27 mouse cellular contexts compared by ENCODE assay signal in the genomic region with DNA sequence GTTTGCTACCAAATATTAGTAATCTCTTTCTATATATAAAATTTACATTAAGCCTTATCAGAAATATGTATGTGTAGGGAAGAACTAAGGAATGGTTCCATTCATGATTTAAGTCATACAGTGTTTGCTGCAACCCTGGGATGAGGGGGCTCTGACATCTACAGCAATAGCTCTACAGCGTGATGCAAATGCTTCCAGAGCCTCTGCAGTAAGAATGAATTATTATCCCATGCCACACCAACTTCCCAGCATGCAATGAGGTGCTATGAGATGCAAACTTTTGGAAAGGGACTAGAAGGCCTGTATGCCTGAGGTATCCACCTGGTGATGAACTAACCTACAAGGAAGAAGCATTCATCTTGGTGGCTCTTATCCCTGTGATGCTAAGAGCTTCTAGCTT. TPM values are rescaled to one million over a fixed set of nuclear protein-coding genes. Genes with fewer than 3 reads are reported as not detected.
A peak's percentile ranks its signal among the peaks of the same experiment; 100 is the strongest.
DNase-seq lines count a peak whose midpoint lies in the region; ATAC-seq lines count a peak whose summit lies in the region.
"Had no signal": no experiment of that assay in that cellular context is flagged by ENCODE, and none has a peak within 500 bp of the region (broad histone marks: within the 10 kb centered on the region; RNA-seq: fewer than 3 reads in every experiment).

No protein-coding gene starts in this region.

- no peaks in the 10 kb centered on the region for H3K36me3 ChIP-seq in kidney, embryonic 15.5 days
- no peaks in the 10 kb centered on the region for H3K36me3 ChIP-seq in macrophage (ENCODE audit: inconsistent target)
- H3K36me3 ChIP-seq in forebrain, embryonic 11.5 days (ENCODE audit: control insufficient read depth, insufficient read depth, low read length) = no peaks in the 10 kb centered on the region
- H3K36me3 ChIP-seq: embryonic facial prominence, embryonic 10.5 days; embryonic facial prominence, embryonic 13.5 days; hindbrain, embryonic 10.5 days; hindbrain, embryonic 15.5 days had no signal

- H3K9ac ChIP-seq in kidney, embryonic 15.5 days = no peak overlapping the region
- H3K9ac ChIP-seq in forebrain, embryonic 11.5 days (ENCODE audit: low read length) = no peak overlapping the region
- H3K9ac ChIP-seq: embryonic facial prominence, embryonic 13.5 days; forebrain, embryonic 13.5 days; hindbrain, embryonic 15.5 days had no signal

- peak; percentile 51 for DNase-seq in heart, adult 11 months
- DNase-seq in heart, postnatal 14 days = no peak
- no peak for DNase-seq in kidney, adult 8-10 months
- DNase-seq in A20 (ENCODE audit: low read depth, low spot score) = peak; percentile 76
- no peak for DNase-seq in forebrain, embryonic 11.5 days (ENCODE audit: low spot score)
- DNase-seq: adrenal gland, adult 2 months; adrenal gland, postnatal 14 days; B cell, adult 2 months; cerebellum, adult 11-12 months; cerebellum, adult 8-10 months; cerebellum, postnatal 10 days; cerebellum, postnatal 36 days; gastrocnemius, postnatal 10 days; gastrocnemius, postnatal 36 days; heart, postnatal 36 days had no signal

- no peak overlapping the region for H3K4me2 ChIP-seq in kidney, embryonic 15.5 days
- H3K4me2 ChIP-seq in forebrain, embryonic 11.5 days (ENCODE audit: low read depth, low read length, severe bottlenecking) = no peak overlapping the region
- H3K4me2 ChIP-seq: embryonic facial prominence, embryonic 13.5 days; forebrain, embryonic 13.5 days; heart, embryonic 11.5 days had no signal

- ATAC-seq in kidney, embryonic 15.5 days (replicated peaks; ENCODE audit: low FRiP score) = no peak
- ATAC-seq in forebrain, embryonic 11.5 days (replicated peaks; ENCODE audit: low FRiP score) = no peak
- ATAC-seq: forebrain, embryonic 13.5 days; forebrain, embryonic 16.5 days had no signal

- WGBS in kidney, embryonic 15.5 days = 26% methylated on average over 1 of the region's 1 CpGs
- WGBS in macrophage (ENCODE audit: missing documents) = 67% methylated on average over 1 of the region's 1 CpGs
- 97% methylated on average over 1 of the region's 1 CpGs for WGBS in forebrain, embryonic 11.5 days

- no peaks in the 10 kb centered on the region for H3K9me3 ChIP-seq in kidney, embryonic 15.5 days (replicated peaks)
- H3K9me3 ChIP-seq in forebrain, embryonic 11.5 days (ENCODE audit: control insufficient read depth, low read length) = no peaks in the 10 kb centered on the region
- H3K9me3 ChIP-seq: embryonic facial prominence, embryonic 10.5 days; embryonic facial prominence, embryonic 13.5 days; forebrain, embryonic 13.5 days; G1E; hindbrain, embryonic 10.5 days; hindbrain, embryonic 15.5 days had no signal

- no peaks in the 10 kb centered on the region for H3K27me3 ChIP-seq in kidney, embryonic 15.5 days
- no peaks in the 10 kb centered on the region for H3K27me3 ChIP-seq in forebrain, embryonic 11.5 days (ENCODE audit: control insufficient read depth, insufficient read depth, low read length)
- H3K27me3 ChIP-seq: CH12.LX; embryonic facial prominence, embryonic 13.5 days; forebrain, embryonic 13.5 days; hindbrain, embryonic 15.5 days had no signal

- peak overlapping the region; percentile 38; the same call in 1 of the 2 replicates for H3K27ac ChIP-seq in kidney, embryonic 15.5 days
- peak overlapping the region; percentile 87 for H3K27ac ChIP-seq in macrophage
- no peak overlapping the region for H3K27ac ChIP-seq in forebrain, embryonic 11.5 days (ENCODE audit: low read depth, low read length)
- H3K27ac ChIP-seq: embryonic facial prominence, embryonic 13.5 days; forebrain, embryonic 13.5 days; hindbrain, embryonic 10.5 days had no signal

- peaks cover 83% of the 10 kb centered on the region for H3K79me2 ChIP-seq in macrophage (ENCODE audit: inconsistent target)

- intact Hi-C loops in heart, postnatal 14 days (cut with DNase I) = no loop called here

- peaks cover 30% of the 10 kb centered on the region for H3K4me1 ChIP-seq in kidney, embryonic 15.5 days
- no peaks in the 10 kb centered on the region for H3K4me1 ChIP-seq in forebrain, embryonic 11.5 days (replicated peaks; ENCODE audit: control insufficient read depth, insufficient read depth, low read length)

- no peak overlapping the region for H3K4me3 ChIP-seq in kidney, embryonic 15.5 days (replicated peaks)
- no peak overlapping the region for H3K4me3 ChIP-seq in macrophage (ENCODE audit: inconsistent target)
- no peak overlapping the region for H3K4me3 ChIP-seq in forebrain, embryonic 11.5 days (ENCODE audit: low read depth, low read length)
- H3K4me3 ChIP-seq: embryonic facial prominence, embryonic 10.5 days; embryonic facial prominence, embryonic 13.5 days; erythroblast, embryonic 14.5 days; forebrain, embryonic 13.5 days; hindbrain, embryonic 10.5 days; hindbrain, embryonic 15.5 days had no signal

RNA-seq across cellular contexts. Expression of gene Tec, which starts 52.2 kb away (rescaled TPM):
- 10 to 100 TPM; 11.0 to 11.9 TPM for total RNA-seq in heart, postnatal 14 days (2021)
- 8.4 and 8.6 TPM in 2 replicates for polyA plus RNA-seq in kidney, embryonic 15.5 days (2015; fragmentation: Nextera tagmentation; extraction: Ambion mirVana)
- total RNA-seq in macrophage (2018; cell fraction: chromatin; rRNA removed) = 100 to 1,000 TPM in 25 of 26 experiments, 10 to 100 TPM in 1; 90.4 to 656 (median 263) TPM
- 10 to 100 TPM; 26.8 to 77.1 (median 51.1) TPM for total RNA-seq in macrophage (2018; cell fraction: cytosol; rRNA removed)
- 100 to 1,000 TPM in 13 of 26 experiments, 10 to 100 TPM in 13; 37.0 to 278 (median 131) TPM for total RNA-seq in macrophage (2018; cell fraction: nucleus; rRNA removed)
- polyA plus RNA-seq in macrophage (2018) = 53.1 to 81.3 TPM (median 56.1 TPM) in 3 replicates
- polyA plus RNA-seq in forebrain, embryonic 11.5 days (2014; fragmentation: Nextera tagmentation; extraction: Ambion mirVana) = 2.9 and 3.0 TPM in 2 replicates
- polyA plus RNA-seq: erythroblast, embryonic 14.5 days had no signal

Comparison
In these comparisons a context has a peak if more than half of its experiments do, and no peak if none do; other contexts are left out.
1. DNase-seq: peak in heart, adult 11 months (single experiment) and A20 (single experiment); none in heart, postnatal 14 days (0 of 2), kidney, adult 8-10 months (0 of 2) and forebrain, embryonic 11.5 days (single experiment).